Mouse (Mus musculus): Measurements from ENCODE around the gene Fsip1. TPM values are rescaled to one million over a fixed set of nuclear protein-coding genes. Genes with fewer than 3 reads are reported as not detected.

The Fsip1 gene
- polyA plus RNA-seq, 1 experiment from 2014 or later = 0.96 TPM

GRCm38 (mm10) chr2:118111116-118111487 lies 145.7 kb downstream of the Fsip1 start:
- Histone ChIP-seq H3K4me1 (replicated peaks; ENCODE audit: insufficient read depth, low read length) (no peaks in the 10 kb centered on the region; the same call in 1 of the 2 replicates), H3K9ac (ENCODE audit: low read depth, low read length) (peak overlapping the region; percentile 55; the same call in 1 of the 2 replicates), H3K4me3 (replicated peaks; ENCODE audit: low read depth, low read length) (peak overlapping the region; percentile 52), H3K9me3 (replicated peaks; ENCODE audit: low read length) (no peaks in the 10 kb centered on the region), H3K4me2 (ENCODE audit: low read length) (peak overlapping the region; percentile 92), H3K27me3 (ENCODE audit: insufficient read depth, low read length) (no peaks in the 10 kb centered on the region), H3K36me3 (ENCODE audit: insufficient read depth, low read length) (no peaks in the 10 kb centered on the region; the same call in 1 of the 2 replicates), H3K27ac (peak overlapping the region; percentile 77)
- ATAC-seq (replicated peaks; ENCODE audit: low FRiP score, low read depth) (peak; percentile 83), DNase-seq (ENCODE audit: low spot score) (peak; percentile 97)
- peak; percentile 89 for TF ChIP-seq CTCF (IDR thresholded peaks at IDR 0.05; ENCODE audit: low read depth)
- WGBS = under 1% methylated on average over 16 of the region's 16 CpGs

DNA sequence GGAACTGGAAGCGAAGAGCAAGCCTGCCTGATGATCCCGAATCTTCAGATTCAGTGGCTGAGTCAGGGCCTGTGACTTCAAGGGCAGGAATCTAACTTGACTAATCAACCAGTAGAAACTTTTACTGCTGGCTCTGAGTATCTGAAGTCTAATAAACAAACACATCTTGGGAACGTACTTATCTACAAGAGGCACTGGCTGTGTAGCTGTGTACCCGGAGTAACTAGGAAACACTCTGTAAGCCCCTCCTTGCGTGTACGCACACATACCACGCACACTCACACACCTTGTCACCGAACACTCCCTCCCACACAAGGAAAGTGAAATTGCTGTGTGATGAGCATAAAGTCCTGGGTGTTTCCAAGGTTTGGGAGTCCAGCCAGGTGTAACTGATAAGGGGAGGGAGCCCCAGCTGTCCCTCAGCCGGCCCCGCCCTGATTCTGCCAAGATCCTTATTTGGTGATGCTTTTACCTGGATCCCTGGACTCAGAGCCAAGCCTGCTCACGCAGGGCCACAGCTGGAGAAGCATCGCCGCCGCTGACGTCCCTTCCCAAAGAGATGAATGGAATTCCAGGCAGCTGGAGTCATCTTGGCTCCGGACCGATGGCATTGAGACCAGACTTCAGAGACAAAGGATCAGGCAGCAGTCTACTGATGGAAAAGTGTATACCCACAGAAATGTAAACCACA lies 146.4 kb downstream of the Fsip1 start:
- Histone ChIP-seq H3K4me2 (ENCODE audit: low read length) (peak overlapping the region; percentile 92), H3K27ac (no peak overlapping the region), H3K4me1 (replicated peaks; ENCODE audit: insufficient read depth, low read length) (no peaks in the 10 kb centered on the region; the same call in 1 of the 2 replicates), H3K9ac (ENCODE audit: low read depth, low read length) (no peak overlapping the region), H3K4me3 (replicated peaks; ENCODE audit: low read depth, low read length) (peak overlapping the region; percentile 9; the same call in 1 of the 2 replicates), H3K9me3 (replicated peaks; ENCODE audit: low read length) (no peaks in the 10 kb centered on the region), H3K27me3 (ENCODE audit: insufficient read depth, low read length) (no peaks in the 10 kb centered on the region), H3K36me3 (ENCODE audit: insufficient read depth, low read length) (no peaks in the 10 kb centered on the region)
- WGBS = 28% methylated on average over 17 of the region's 17 CpGs
- ATAC-seq (replicated peaks; ENCODE audit: low FRiP score, low read depth) (no peak), DNase-seq (ENCODE audit: low spot score) (peak; percentile 62)
- TF ChIP-seq CTCF (IDR thresholded peaks at IDR 0.05; ENCODE audit: low read depth) = no peak

DNA sequence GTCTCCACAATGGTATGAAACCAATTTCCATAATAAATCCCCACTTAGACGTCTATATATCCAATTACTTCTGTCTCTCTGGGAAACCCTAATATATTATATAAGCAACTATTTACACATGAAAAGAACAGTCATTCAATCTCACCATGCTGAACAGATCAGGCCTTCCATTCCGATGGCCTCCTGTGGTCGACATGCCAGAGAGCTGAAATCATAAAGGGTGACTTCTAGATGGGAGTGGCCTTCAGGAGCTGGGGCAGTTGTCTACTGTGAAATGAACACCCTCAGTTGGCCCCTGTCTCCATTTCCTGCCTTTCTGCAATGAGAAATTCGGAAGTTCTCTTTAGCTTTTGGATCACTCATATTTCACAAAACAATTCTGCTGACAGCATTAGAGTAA lies 154.6 kb downstream of the Fsip1 start:
- no peak overlapping the region for H3K9ac ChIP-seq (ENCODE audit: low read depth, low read length)
- H3K9me3 ChIP-seq (replicated peaks; ENCODE audit: low read length) = no peaks in the 10 kb centered on the region
- no peak for DNase-seq (ENCODE audit: low spot score)
- H3K4me2 ChIP-seq (ENCODE audit: low read length) = no peak overlapping the region
- H3K27ac ChIP-seq = no peak overlapping the region
- TF ChIP-seq CTCF (IDR thresholded peaks at IDR 0.05; ENCODE audit: low read depth) = no peak
- no peak overlapping the region for H3K4me3 ChIP-seq (replicated peaks; ENCODE audit: low read depth, low read length)
- WGBS = 39% methylated on average over 4 of the region's 4 CpGs
- no peak for ATAC-seq (replicated peaks; ENCODE audit: low FRiP score, low read depth)
- no peaks in the 10 kb centered on the region for H3K4me1 ChIP-seq (replicated peaks; ENCODE audit: insufficient read depth, low read length)
- no peaks in the 10 kb centered on the region for H3K36me3 ChIP-seq (ENCODE audit: insufficient read depth, low read length)
- H3K27me3 ChIP-seq (ENCODE audit: insufficient read depth, low read length) = no peaks in the 10 kb centered on the region

DNA sequence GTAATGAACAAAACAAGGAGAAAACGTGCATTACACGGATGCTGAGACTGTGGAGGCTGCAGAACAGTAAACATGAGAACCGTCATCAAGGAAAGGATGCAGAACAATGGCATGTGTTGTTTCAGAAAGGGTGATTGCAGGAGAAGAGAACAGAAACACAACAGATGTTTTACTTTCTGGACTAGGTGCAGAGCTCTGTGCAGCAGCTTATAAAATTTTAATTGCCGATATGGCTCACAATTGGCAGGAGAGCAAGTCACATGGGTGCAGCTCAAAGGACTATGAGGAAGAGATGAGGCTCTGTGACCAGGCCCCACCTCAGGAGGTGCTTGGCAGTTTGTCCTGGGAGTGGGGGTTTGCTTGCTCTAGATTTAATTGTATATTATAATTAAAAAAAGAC lies 157.7 kb downstream of the Fsip1 start:
- TF ChIP-seq CTCF (IDR thresholded peaks at IDR 0.05; ENCODE audit: low read depth) = no peak
- Histone ChIP-seq H3K9me3 (replicated peaks; ENCODE audit: low read length) (no peaks in the 10 kb centered on the region), H3K4me2 (ENCODE audit: low read length) (no peak overlapping the region), H3K4me3 (replicated peaks; ENCODE audit: low read depth, low read length) (no peak overlapping the region), H3K27me3 (ENCODE audit: insufficient read depth, low read length) (no peaks in the 10 kb centered on the region), H3K27ac (no peak overlapping the region), H3K36me3 (ENCODE audit: insufficient read depth, low read length) (no peaks in the 10 kb centered on the region), H3K9ac (ENCODE audit: low read depth, low read length) (no peak overlapping the region), H3K4me1 (replicated peaks; ENCODE audit: insufficient read depth, low read length) (no peaks in the 10 kb centered on the region)
- WGBS = 69% methylated on average over 4 of the region's 4 CpGs
- DNase-seq (ENCODE audit: low spot score) (no peak), ATAC-seq (replicated peaks; ENCODE audit: low FRiP score, low read depth) (no peak)

- DNase-seq (ENCODE audit: low spot score) = no peak
- no peak overlapping the region for H3K9ac ChIP-seq (ENCODE audit: low read depth, low read length)
- ATAC-seq (replicated peaks; ENCODE audit: low FRiP score, low read depth) = no peak
- H3K4me1 ChIP-seq (replicated peaks; ENCODE audit: insufficient read depth, low read length) = no peaks in the 10 kb centered on the region
- H3K27me3 ChIP-seq (ENCODE audit: insufficient read depth, low read length) = no peaks in the 10 kb centered on the region
- H3K27ac ChIP-seq = no peak overlapping the region
- no peaks in the 10 kb centered on the region for H3K9me3 ChIP-seq (replicated peaks; ENCODE audit: low read length)
- H3K36me3 ChIP-seq (ENCODE audit: insufficient read depth, low read length) = no peaks in the 10 kb centered on the region
- no peak overlapping the region for H3K4me2 ChIP-seq (ENCODE audit: low read length)
- 82% methylated on average over 5 of the region's 5 CpGs for WGBS
- H3K4me3 ChIP-seq (replicated peaks; ENCODE audit: low read depth, low read length) = no peak overlapping the region
- no peak for TF ChIP-seq CTCF (IDR thresholded peaks at IDR 0.05; ENCODE audit: low read depth)
Measured at GRCm38 (mm10) chr2:118091226-118091625, 165.5 kb downstream of the Fsip1 start.

- DNase-seq (ENCODE audit: low spot score) (peak; percentile 39), ATAC-seq (replicated peaks; ENCODE audit: low FRiP score, low read depth) (no peak)
- WGBS = 37% methylated on average over 10 of the region's 10 CpGs
- Histone ChIP-seq H3K9ac (ENCODE audit: low read depth, low read length) (no peak overlapping the region), H3K36me3 (ENCODE audit: insufficient read depth, low read length) (no peaks in the 10 kb centered on the region), H3K27me3 (ENCODE audit: insufficient read depth, low read length) (no peaks in the 10 kb centered on the region), H3K9me3 (replicated peaks; ENCODE audit: low read length) (no peaks in the 10 kb centered on the region), H3K4me1 (replicated peaks; ENCODE audit: insufficient read depth, low read length) (no peaks in the 10 kb centered on the region), H3K4me2 (ENCODE audit: low read length) (no peak overlapping the region), H3K27ac (no peak overlapping the region), H3K4me3 (replicated peaks; ENCODE audit: low read depth, low read length) (no peak overlapping the region)
- TF ChIP-seq CTCF (IDR thresholded peaks at IDR 0.05; ENCODE audit: low read depth) = no peak
Measured at GRCm38 (mm10) chr2:118087044-118087726, 169.6 kb downstream of the Fsip1 start.
